Mouse (Mus musculus) brown adipose tissue, adult 24 weeks (tissue): ENCODE data around the gene Dmap1. TPM values are rescaled to one million over a fixed set of nuclear protein-coding genes. Genes with fewer than 3 reads are reported as not detected.

Experiments used
- H3K27ac ChIP-seq: fragments of 200-500 bp; replicated peaks from 2 replicates; pipeline ENCODE4 v1.5.1; 2012; ENCODE audit warnings: low read depth, mild to moderate bottlenecking, low read length
- H3K4me1 ChIP-seq: fragments of 200-500 bp; 2 replicates; pipeline ENCODE4 v1.6.1; 2012; ENCODE audit warnings: low read length, mixed read lengths; ENCODE audit not compliant: control insufficient read depth, insufficient read depth, insufficient read length
- H3K4me3 ChIP-seq: fragments of 200-500 bp; 2 replicates; pipeline ENCODE4 v1.5.1; 2012; ENCODE audit warnings: low read depth, mild to moderate bottlenecking, low read length, moderate library complexity; ENCODE audit not compliant: insufficient read depth
- polyA plus RNA-seq: library from polyadenylated mRNA; stranded (reverse); fragments of >200 nt; gene quantifications from 2 replicates; pipeline ENCODE4 v1.2.4, GENCODE M21; 2012; ENCODE audit not compliant: missing spikeins, insufficient read depth, insufficient read length

The Dmap1 gene
- 9.5 and 15.2 TPM in 2 replicates for polyA plus RNA-seq

- no peaks in the 10 kb centered on the region for H3K4me1 ChIP-seq
- H3K27ac ChIP-seq = peak within 1 kb of the TSS; percentile 36; the same call in 1 of the 2 replicates
- peak within 1 kb of the TSS; percentile 80 for H3K4me3 ChIP-seq
Observed at GRCm38 (mm10) chr4:117681931-117682461, at the start of gene Dmap1. Gene Dmap1, minus strand, starts transcription at chr4:117682273.

GRCm38 (mm10) chr4:117724112-117724511, 42.0 kb upstream of the Dmap1 start, which contains the start of gene Gm12845:
Gene Gm12845, plus strand, starts transcription at chr4:117724412.
- H3K4me3 ChIP-seq = no peak within 1 kb of the TSS
- no peak within 1 kb of the TSS for H3K27ac ChIP-seq
- H3K4me1 ChIP-seq = no peaks in the 10 kb centered on the region

- H3K4me1 ChIP-seq = no peaks in the 10 kb centered on the region
- H3K27ac ChIP-seq = no peak overlapping the region
- no peak overlapping the region for H3K4me3 ChIP-seq
Observed at GRCm38 (mm10) chr4:117713303-117714098, 31.4 kb upstream of the Dmap1 start.

GRCm38 (mm10) chr4:117712314-117712713, 30.2 kb upstream of the Dmap1 start:
- Histone ChIP-seq H3K4me3 (no peak overlapping the region), H3K27ac (no peak overlapping the region), H3K4me1 (no peaks in the 10 kb centered on the region)

GRCm38 (mm10) chr4:117708780-117709550, 26.9 kb upstream of the Dmap1 start:
- no peak overlapping the region for H3K4me3 ChIP-seq
- H3K27ac ChIP-seq = no peak overlapping the region
- H3K4me1 ChIP-seq = no peaks in the 10 kb centered on the region

GRCm38 (mm10) chr4:117705361-117705760, 23.3 kb upstream of the Dmap1 start:
- Histone ChIP-seq H3K4me1 (no peaks in the 10 kb centered on the region), H3K4me3 (no peak overlapping the region), H3K27ac (no peak overlapping the region)

GRCm38 (mm10) chr4:117686354-117686753, 4.3 kb upstream of the Dmap1 start:
- H3K4me3 ChIP-seq = no peak overlapping the region

GRCm38 (mm10) chr4:117683048-117683768, 1.1 kb upstream of the Dmap1 start:
- Histone ChIP-seq H3K4me1 (no peaks in the 10 kb centered on the region), H3K27ac (no peak overlapping the region), H3K4me3 (no peak overlapping the region)

More at GRCm38 (mm10) chr4:117686354-117686753, 4.3 kb upstream of the Dmap1 start:
- Histone ChIP-seq H3K27ac (no peak overlapping the region), H3K4me1 (no peaks in the 10 kb centered on the region)

- H3K4me3 ChIP-seq = peak overlapping the region; percentile 80; the same call in 1 of the 2 replicates
- no peaks in the 10 kb centered on the region for H3K4me1 ChIP-seq
- H3K27ac ChIP-seq = no peak overlapping the region
Observed at GRCm38 (mm10) chr4:117682463-117682862, 390 bp upstream of the Dmap1 start.

- peak overlapping the region; percentile 80; the same call in 1 of the 2 replicates for H3K4me3 ChIP-seq
- no peak overlapping the region for H3K27ac ChIP-seq
- H3K4me1 ChIP-seq = no peaks in the 10 kb centered on the region
Observed at GRCm38 (mm10) chr4:117680963-117681362, 1.1 kb downstream of the Dmap1 start.

GRCm38 (mm10) chr4:117676903-117677302, 5.2 kb downstream of the Dmap1 start:
- Histone ChIP-seq H3K4me1 (no peaks in the 10 kb centered on the region), H3K4me3 (no peak overlapping the region), H3K27ac (no peak overlapping the region)

GRCm38 (mm10) chr4:117673901-117674300, 8.2 kb downstream of the Dmap1 start:
- Histone ChIP-seq H3K4me3 (no peak overlapping the region), H3K27ac (no peak overlapping the region), H3K4me1 (no peaks in the 10 kb centered on the region)

GRCm38 (mm10) chr4:117672042-117672441, 10.0 kb downstream of the Dmap1 start:
- H3K4me1 ChIP-seq = no peaks in the 10 kb centered on the region
- H3K4me3 ChIP-seq = no peak overlapping the region
- H3K27ac ChIP-seq = no peak overlapping the region

- H3K4me3 ChIP-seq = no peak overlapping the region
- no peaks in the 10 kb centered on the region for H3K4me1 ChIP-seq
- no peak overlapping the region for H3K27ac ChIP-seq
Observed at GRCm38 (mm10) chr4:117669874-117670273, 12.2 kb downstream of the Dmap1 start.

GRCm38 (mm10) chr4:117666054-117666453, 16.0 kb downstream of the Dmap1 start:
- Histone ChIP-seq H3K4me3 (no peak overlapping the region), H3K27ac (no peak overlapping the region), H3K4me1 (no peaks in the 10 kb centered on the region)
